Comparison of ENCODE assay signal across 24 mouse cellular contexts in the genomic region with DNA sequence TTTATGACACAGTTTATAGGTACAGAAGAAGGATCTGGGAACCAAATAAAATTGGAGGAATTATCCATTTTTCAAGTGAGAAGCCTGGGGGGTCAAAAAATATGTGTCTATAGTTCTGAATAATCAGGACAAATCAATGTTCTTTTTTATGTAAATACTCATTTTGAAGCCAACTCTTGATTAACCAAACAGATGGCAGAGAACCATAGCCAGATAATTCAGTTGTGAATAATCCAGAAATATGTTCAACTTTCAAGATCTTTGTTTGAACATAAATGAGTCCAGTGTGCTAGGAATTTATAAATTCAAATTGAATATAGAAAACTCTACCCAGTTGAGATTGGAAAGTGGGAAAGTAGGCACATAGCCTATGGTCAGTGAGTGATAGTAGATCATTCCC.
DNase-seq lines count a peak whose midpoint lies in the region; TF ChIP-seq lines count a peak whose summit lies in the region.
"Had no signal": no experiment of that assay in that cellular context is flagged by ENCODE, and none has a peak within 500 bp of the region (broad histone marks: within the 10 kb centered on the region; RNA-seq: fewer than 3 reads in every experiment).

No protein-coding gene starts in this region.

- H3K27ac ChIP-seq in cortical plate, adult 2 months (ENCODE audit: insufficient read depth, low read length), result peak overlapping the region; percentile 60; the same call in 1 of the 2 replicates
- no peak overlapping the region for H3K27ac ChIP-seq in kidney, adult 2 months (ENCODE audit: insufficient read depth, low read depth, low read length)
- H3K27ac ChIP-seq: embryonic facial prominence, embryonic 12.5 days; embryonic facial prominence, embryonic 15.5 days; forebrain, embryonic 12.5 days; heart, adult 2 months; heart, embryonic 10.5 days; heart, embryonic 13.5 days; hindbrain, embryonic 14.5 days; hindbrain, postnatal 0 days had no signal

- no peaks in the 10 kb centered on the region for H3K27me3 ChIP-seq in kidney, adult 2 months (replicated peaks; ENCODE audit: control insufficient read depth, insufficient read depth, low read length)
- H3K27me3 ChIP-seq: embryonic facial prominence, embryonic 12.5 days; embryonic facial prominence, embryonic 15.5 days; forebrain, embryonic 12.5 days; heart, embryonic 13.5 days had no signal

- no peak for TF ChIP-seq POLR2A in cortical plate, adult 2 months (IDR thresholded peaks at IDR 0.05; ENCODE audit: extremely low read depth, insufficient read depth, low read length)
- TF ChIP-seq POLR2A in kidney, adult 2 months (IDR thresholded peaks at IDR 0.05; ENCODE audit: low read depth, low read length), result no peak

- no peak for TF ChIP-seq CTCF in cortical plate, adult 2 months (IDR thresholded peaks at IDR 0.05; ENCODE audit: extremely low read depth, insufficient read depth, low read length)
- no peak for TF ChIP-seq CTCF in kidney, adult 2 months (conservative IDR thresholded peaks at IDR 0.05; ENCODE audit: insufficient read depth, insufficient read length, low read depth, low read length)

- no peaks in the 10 kb centered on the region for H3K36me3 ChIP-seq in kidney, adult 2 months (ENCODE audit: control insufficient read depth, insufficient read depth, low read length)
- H3K36me3 ChIP-seq: embryonic facial prominence, embryonic 12.5 days; embryonic facial prominence, embryonic 15.5 days; forebrain, embryonic 12.5 days; heart, embryonic 10.5 days; heart, embryonic 13.5 days had no signal

- H3K4me1 ChIP-seq in cortical plate, adult 2 months (ENCODE audit: control insufficient read depth, insufficient read depth, low read length), result peaks cover 7% of the 10 kb centered on the region; the same call in 1 of the 2 replicates
- no peaks in the 10 kb centered on the region for H3K4me1 ChIP-seq in kidney, adult 2 months (ENCODE audit: control insufficient read depth, insufficient read depth, low read length)
- H3K4me1 ChIP-seq: embryonic facial prominence, embryonic 12.5 days; embryonic facial prominence, embryonic 15.5 days; forebrain, embryonic 12.5 days; heart, embryonic 10.5 days; heart, embryonic 13.5 days had no signal

- peak; percentile 86 for DNase-seq in cerebellum, adult 9-10 months
- DNase-seq in cerebellum, adult 9-11 months, result no peak
- peak; percentile 46 for DNase-seq in layer of hippocampus, adult 9-10 months (ENCODE audit: low spot score)
- no peak for DNase-seq in layer of hippocampus, postnatal 10 days (ENCODE audit: low spot score in 2 of 2)
- peak; percentile 82 for DNase-seq in brain, adult 2 months (ENCODE audit: low read depth, low spot score)
- no peak for DNase-seq in kidney, adult 2 months
- DNase-seq: adrenal gland, adult 2 months; adrenal gland, postnatal 14 days; cerebellum, adult 11 months; cerebellum, adult 8-10 months; gastrocnemius, postnatal 10 days; gastrocnemius, postnatal 36 days; heart, adult 2 months; heart, postnatal 14 days; heart, postnatal 4 days; kidney, adult 18-20 months had no signal

- H3K4me3 ChIP-seq in cortical plate, adult 2 months (ENCODE audit: insufficient read depth, low read length), result no peak overlapping the region
- H3K4me3 ChIP-seq in kidney, adult 2 months (ENCODE audit: insufficient read depth, low read depth, low read length), result no peak overlapping the region
- H3K4me3 ChIP-seq: embryonic facial prominence, embryonic 12.5 days; embryonic facial prominence, embryonic 15.5 days; forebrain, embryonic 12.5 days; heart, adult 2 months; heart, embryonic 10.5 days; heart, embryonic 13.5 days had no signal

Comparison
In these comparisons a context has a peak if more than half of its experiments do, and no peak if none do; other contexts are left out.
1. DNase-seq: peak in cerebellum, adult 9-10 months (single experiment), layer of hippocampus, adult 9-10 months (single experiment) and brain, adult 2 months (single experiment); none in cerebellum, adult 9-11 months (single experiment), layer of hippocampus, postnatal 10 days (0 of 2) and kidney, adult 2 months (single experiment).